ENCODE assay signal across 39 mouse cellular contexts in genomic region chr3:98236266-98236665, GRCm38 (mm10). TPM values are rescaled to one million over a fixed set of nuclear protein-coding genes. Genes with fewer than 3 reads are reported as not detected.
DNase-seq lines count a peak whose midpoint lies in the region; ATAC-seq and TF ChIP-seq lines count a peak whose summit lies in the region.
"Had no signal": no experiment of that assay in that cellular context is flagged by ENCODE, and none has a peak within 500 bp of the region (broad histone marks: within the 10 kb centered on the region; RNA-seq: fewer than 3 reads in every experiment).

No protein-coding gene starts in this region.

- 59% methylated on average over 6 of the region's 6 CpGs for WGBS in liver, embryonic 16.5 days (ENCODE audit: insufficient replicate concordance)
- 64% methylated on average over 6 of the region's 6 CpGs for WGBS in liver, embryonic 12.5 days (ENCODE audit: insufficient replicate concordance)
- 68% methylated on average over 6 of the region's 6 CpGs for WGBS in intestine, embryonic 15.5 days
- 39% methylated on average over 6 of the region's 6 CpGs for WGBS in intestine, postnatal 0 days
- 59% methylated on average over 6 of the region's 6 CpGs for WGBS in stomach, embryonic 16.5 days

- no peak for TF ChIP-seq CTCF in intestine, postnatal 0 days (IDR thresholded peaks at IDR 0.05; ENCODE audit: low read depth)

- H3K27me3 ChIP-seq in liver, embryonic 16.5 days (ENCODE audit: control insufficient read depth, insufficient read depth, low read depth, low read length), result no peaks in the 10 kb centered on the region
- H3K27me3 ChIP-seq in liver, embryonic 12.5 days (replicated peaks), result no peaks in the 10 kb centered on the region
- H3K27me3 ChIP-seq in intestine, embryonic 15.5 days (replicated peaks), result no peaks in the 10 kb centered on the region
- no peaks in the 10 kb centered on the region for H3K27me3 ChIP-seq in intestine, postnatal 0 days (replicated peaks; ENCODE audit: control insufficient read depth, insufficient read depth, low read length)
- H3K27me3 ChIP-seq in stomach, embryonic 16.5 days (ENCODE audit: control insufficient read depth, insufficient read depth, low read length), result no peaks in the 10 kb centered on the region
- H3K27me3 ChIP-seq: embryonic facial prominence, embryonic 13.5 days; forebrain, embryonic 15.5 days; heart, embryonic 12.5 days; lung, embryonic 15.5 days; midbrain, embryonic 15.5 days had no signal

- H3K9me3 ChIP-seq in liver, embryonic 16.5 days (replicated peaks; ENCODE audit: control insufficient read depth, low read length), result no peaks in the 10 kb centered on the region
- no peaks in the 10 kb centered on the region for H3K9me3 ChIP-seq in liver, embryonic 12.5 days (replicated peaks)
- no peaks in the 10 kb centered on the region for H3K9me3 ChIP-seq in intestine, embryonic 15.5 days
- H3K9me3 ChIP-seq in intestine, postnatal 0 days (ENCODE audit: control insufficient read depth), result no peaks in the 10 kb centered on the region
- no peaks in the 10 kb centered on the region for H3K9me3 ChIP-seq in stomach, embryonic 16.5 days (replicated peaks; ENCODE audit: control insufficient read depth, low read length)
- H3K9me3 ChIP-seq: embryonic facial prominence, embryonic 13.5 days; forebrain, embryonic 10.5 days; forebrain, embryonic 15.5 days; heart, embryonic 12.5 days; lung, embryonic 15.5 days; midbrain, embryonic 15.5 days had no signal

- no peak for DNase-seq in spleen, postnatal 10 days (ENCODE audit: low spot score in 2 of 2)
- DNase-seq in gastrocnemius, adult 18-20 months (ENCODE audit: low spot score), result no peak
- DNase-seq: adrenal gland, postnatal 25 days; cerebellum, adult 18-20 months; cerebellum, postnatal 10 days; gastrocnemius, adult 2 months; gastrocnemius, postnatal 36 days; heart, adult 2 months; heart, postnatal 4 days; kidney, adult 9 months; kidney, postnatal 14 days; layer of hippocampus, adult 9-11 months; right cerebral cortex, adult 18-20 months; spleen, adult 18-20 months; thymus, adult 2 months; thymus, postnatal 36 days had no signal

- H3K4me3 ChIP-seq in liver, embryonic 16.5 days (ENCODE audit: low read depth, low read length), result no peak overlapping the region
- no peak overlapping the region for H3K4me3 ChIP-seq in liver, embryonic 12.5 days
- no peak overlapping the region for H3K4me3 ChIP-seq in intestine, embryonic 15.5 days (replicated peaks)
- no peak overlapping the region for H3K4me3 ChIP-seq in intestine, postnatal 0 days (ENCODE audit: low read depth, low read length)
- no peak overlapping the region for H3K4me3 ChIP-seq in stomach, embryonic 16.5 days (replicated peaks; ENCODE audit: low read length)
- H3K4me3 ChIP-seq: embryonic facial prominence, embryonic 13.5 days; forebrain, embryonic 10.5 days; forebrain, embryonic 15.5 days; gastrocnemius, adult 2 months; heart, adult 2 months; heart, embryonic 12.5 days; lung, embryonic 15.5 days; midbrain, embryonic 15.5 days had no signal

- peak; percentile 75 for ATAC-seq in liver, embryonic 16.5 days (ENCODE audit: low read depth)
- no peak for ATAC-seq in liver, embryonic 12.5 days
- ATAC-seq in intestine, embryonic 15.5 days, result peak; percentile 61
- peak; percentile 48; the same call in 1 of the 2 replicates for ATAC-seq in intestine, postnatal 0 days
- ATAC-seq in stomach, embryonic 16.5 days (ENCODE audit: insufficient read depth, low FRiP score), result peak; percentile 60; the same call in 1 of the 2 replicates
- ATAC-seq: CD4-positive, CD25-positive, alpha-beta regulatory T cell, adult 4 months; forebrain, embryonic 15.5 days; inflammation-experienced regulatory T-cells, adult 6 months; midbrain, embryonic 15.5 days had no signal

- H3K4me2 ChIP-seq in liver, embryonic 16.5 days (ENCODE audit: low read depth, low read length), result no peak overlapping the region
- H3K4me2 ChIP-seq in liver, embryonic 12.5 days, result no peak overlapping the region
- H3K4me2 ChIP-seq in intestine, embryonic 15.5 days (replicated peaks), result no peak overlapping the region
- no peak overlapping the region for H3K4me2 ChIP-seq in intestine, postnatal 0 days (replicated peaks; ENCODE audit: low read depth)
- no peak overlapping the region for H3K4me2 ChIP-seq in stomach, embryonic 16.5 days (ENCODE audit: low read depth, low read length)
- H3K4me2 ChIP-seq: embryonic facial prominence, embryonic 13.5 days; forebrain, embryonic 15.5 days; heart, embryonic 12.5 days; hindbrain, embryonic 14.5 days; lung, embryonic 15.5 days; midbrain, embryonic 15.5 days had no signal

- H3K36me3 ChIP-seq in liver, embryonic 16.5 days (ENCODE audit: control insufficient read depth, insufficient read depth), result no peaks in the 10 kb centered on the region
- H3K36me3 ChIP-seq in liver, embryonic 12.5 days, result no peaks in the 10 kb centered on the region
- no peaks in the 10 kb centered on the region for H3K36me3 ChIP-seq in intestine, embryonic 15.5 days
- no peaks in the 10 kb centered on the region for H3K36me3 ChIP-seq in intestine, postnatal 0 days (ENCODE audit: control insufficient read depth, insufficient read depth)
- no peaks in the 10 kb centered on the region for H3K36me3 ChIP-seq in stomach, embryonic 16.5 days (ENCODE audit: control insufficient read depth, insufficient read depth, low read length)
- H3K36me3 ChIP-seq: embryonic facial prominence, embryonic 13.5 days; forebrain, embryonic 10.5 days; forebrain, embryonic 15.5 days; heart, embryonic 12.5 days; lung, embryonic 15.5 days; midbrain, embryonic 15.5 days had no signal

- no peaks in the 10 kb centered on the region for H3K4me1 ChIP-seq in liver, embryonic 16.5 days (ENCODE audit: control insufficient read depth, low read depth, low read length)
- H3K4me1 ChIP-seq in liver, embryonic 12.5 days, result no peaks in the 10 kb centered on the region
- H3K4me1 ChIP-seq in intestine, embryonic 15.5 days (replicated peaks), result no peaks in the 10 kb centered on the region
- no peaks in the 10 kb centered on the region for H3K4me1 ChIP-seq in intestine, postnatal 0 days (replicated peaks; ENCODE audit: control insufficient read depth, insufficient read depth, low read length)
- H3K4me1 ChIP-seq in stomach, embryonic 16.5 days (ENCODE audit: control insufficient read depth, insufficient read depth, low read length), result 0 out of 2 replicates have a peak, but pooled peaks cover 4% of the 10 kb centered on the region
- H3K4me1 ChIP-seq: embryonic facial prominence, embryonic 13.5 days; forebrain, embryonic 10.5 days; forebrain, embryonic 15.5 days; heart, embryonic 12.5 days; lung, embryonic 15.5 days; midbrain, embryonic 15.5 days had no signal

- 0 out of 2 replicates have a peak overlapping the region, but pooled peaks have one; percentile 19 for H3K27ac ChIP-seq in liver, embryonic 16.5 days (ENCODE audit: low read length)
- H3K27ac ChIP-seq in liver, embryonic 12.5 days, result no peak overlapping the region
- H3K27ac ChIP-seq in intestine, embryonic 15.5 days, result no peak overlapping the region
- H3K27ac ChIP-seq in intestine, postnatal 0 days (ENCODE audit: low read depth, low read length), result no peak overlapping the region
- no peak overlapping the region for H3K27ac ChIP-seq in stomach, embryonic 16.5 days (ENCODE audit: low read length)
- H3K27ac ChIP-seq: embryonic facial prominence, embryonic 13.5 days; forebrain, embryonic 10.5 days; forebrain, embryonic 15.5 days; gastrocnemius, adult 2 months; heart, adult 2 months; hindbrain, embryonic 14.5 days; liver, embryonic 14.5 days; lung, embryonic 15.5 days; midbrain, embryonic 15.5 days had no signal

- no peak overlapping the region for H3K9ac ChIP-seq in liver, embryonic 16.5 days (ENCODE audit: low read depth, low read length)
- H3K9ac ChIP-seq in liver, embryonic 12.5 days, result no peak overlapping the region
- no peak overlapping the region for H3K9ac ChIP-seq in intestine, embryonic 15.5 days
- no peak overlapping the region for H3K9ac ChIP-seq in intestine, postnatal 0 days (ENCODE audit: low read depth, low read length)
- H3K9ac ChIP-seq in stomach, embryonic 16.5 days (ENCODE audit: low read length), result no peak overlapping the region
- H3K9ac ChIP-seq: embryonic facial prominence, embryonic 13.5 days; forebrain, embryonic 15.5 days; heart, embryonic 12.5 days; hindbrain, embryonic 14.5 days; liver, embryonic 14.5 days; lung, embryonic 15.5 days; midbrain, embryonic 15.5 days had no signal

RNA-seq across cellular contexts. Expression of gene Reg4, which starts 14.3 kb away (rescaled TPM):
- 0.27 TPM in 1 of 2 replicates, not detected in the other for polyA plus RNA-seq in liver, embryonic 16.5 days (2015; fragmentation: Nextera tagmentation; extraction: Ambion mirVana)
- not detected in 2 replicates for polyA plus RNA-seq in liver, embryonic 12.5 days (2016; fragmentation: Nextera tagmentation; extraction: Ambion mirVana)
- 14.3 and 18.3 TPM in 2 replicates for polyA plus RNA-seq in intestine, embryonic 15.5 days (2015; fragmentation: Nextera tagmentation; extraction: Ambion mirVana)
- polyA plus RNA-seq in intestine, postnatal 0 days (2015; fragmentation: Nextera tagmentation; extraction: Ambion mirVana), result 90.6 and 144 TPM in 2 replicates
- polyA plus RNA-seq in stomach, embryonic 16.5 days (2015; fragmentation: Nextera tagmentation; extraction: Ambion mirVana), result 0.30 and 1.1 TPM in 2 replicates
- total RNA-seq in gastrocnemius, adult 18-20 months (2021), result not detected
- total RNA-seq: adrenal gland, postnatal 25 days; common myeloid progenitor, adult 5-6 weeks; gastrocnemius, adult 2 months; gastrocnemius, postnatal 36 days; heart, adult 2 months; heart, postnatal 4 days; left cerebral cortex, postnatal 14 days; megakaryocyte, adult 5-6 weeks; neutrophil, adult 5-6 weeks had no signal
- polyA plus RNA-seq: CD4-positive, CD25-positive, alpha-beta regulatory T cell, adult 4 months; embryonic facial prominence, embryonic 13.5 days; forebrain, embryonic 15.5 days; frontal cortex, adult 2 months; heart, adult 2 months; heart, embryonic 12.5 days; heart, postnatal 0 days; hindbrain, embryonic 14.5 days; inflammation-experienced regulatory T-cells, adult 6 months; limb, embryonic 11.5 days; liver, embryonic 14.5 days; lung, embryonic 15.5 days; midbrain, embryonic 15.5 days; neural tube, embryonic 11.5 days had no signal

RNA-seq across cellular contexts. Expression of gene Hmgcs2, which starts 44.0 kb away (rescaled TPM):
- 293 and 366 TPM in 2 replicates for polyA plus RNA-seq in liver, embryonic 16.5 days (2015; fragmentation: Nextera tagmentation; extraction: Ambion mirVana)
- 24.7 and 26.9 TPM in 2 replicates for polyA plus RNA-seq in liver, embryonic 12.5 days (2016; fragmentation: Nextera tagmentation; extraction: Ambion mirVana)
- polyA plus RNA-seq in intestine, embryonic 15.5 days (2015; fragmentation: Nextera tagmentation; extraction: Ambion mirVana), result 149 and 177 TPM in 2 replicates
- 649 and 754 TPM in 2 replicates for polyA plus RNA-seq in intestine, postnatal 0 days (2015; fragmentation: Nextera tagmentation; extraction: Ambion mirVana)
- 91.5 and 93.3 TPM in 2 replicates for polyA plus RNA-seq in stomach, embryonic 16.5 days (2015; fragmentation: Nextera tagmentation; extraction: Ambion mirVana)
- 1 to 10 TPM; 1.1 to 2.4 TPM for total RNA-seq in gastrocnemius, adult 18-20 months (2021)
- total RNA-seq: neutrophil, adult 5-6 weeks had no signal
- polyA plus RNA-seq: CD4-positive, CD25-positive, alpha-beta regulatory T cell, adult 4 months; inflammation-experienced regulatory T-cells, adult 6 months had no signal
